Mouse (Mus musculus): ENCODE data around the gene Hoxa6. TPM values are rescaled to one million over a fixed set of nuclear protein-coding genes. Genes with fewer than 3 reads are reported as not detected.

The Hoxa6 gene
- total RNA-seq, 2 experiments from 2014 or later, result 3.0 to 3.5 TPM

- peak in 1 of 2 experiments; percentile 64 for DNase-seq (ENCODE audit: low spot score in 2 of 2)
These were observed 20.2 kb upstream of the Hoxa6 start for GRCm38 (mm10) chr6:52228475-52229465.

- DNase-seq (ENCODE audit: low spot score in 2 of 2), result no peak
These were observed 19.1 kb upstream of the Hoxa6 start for GRCm38 (mm10) chr6:52227470-52228222.

- DNase-seq (ENCODE audit: low spot score in 2 of 2), result no peak
These were observed 18.2 kb upstream of the Hoxa6 start for GRCm38 (mm10) chr6:52226569-52227257.

GRCm38 (mm10) chr6:52225612-52226568 is 17.4 kb upstream of the Hoxa6 start:
- DNase-seq (ENCODE audit: low spot score in 2 of 2), result peak; percentile 79 to 89

- no peak for DNase-seq (ENCODE audit: low spot score in 2 of 2)
These were observed 16.5 kb upstream of the Hoxa6 start for GRCm38 (mm10) chr6:52224895-52225611.

GRCm38 (mm10) chr6:52223939-52224760 is 15.6 kb upstream of the Hoxa6 start:
- DNase-seq (ENCODE audit: low spot score in 2 of 2), result no peak

GRCm38 (mm10) chr6:52222729-52223128 is 14.2 kb upstream of the Hoxa6 start:
- no peak for DNase-seq (ENCODE audit: low spot score in 2 of 2)

- no peak for DNase-seq (ENCODE audit: low spot score in 2 of 2)
These were observed 13.6 kb upstream of the Hoxa6 start for GRCm38 (mm10) chr6:52221993-52222685.

- DNase-seq (ENCODE audit: low spot score in 2 of 2), result peak; percentile 85 to 90
These were observed 12.9 kb upstream of the Hoxa6 start, which contains the start of gene Hoxa7 for GRCm38 (mm10) chr6:52221337-52221992. TSS of gene Hoxa7 (minus strand) at chr6:52221854.

- no peak for DNase-seq (ENCODE audit: low spot score in 2 of 2)
These were observed 12.4 kb upstream of the Hoxa6 start for GRCm38 (mm10) chr6:52220865-52221310.

GRCm38 (mm10) chr6:52220003-52220864 is 11.7 kb upstream of the Hoxa6 start:
- peak in 1 of 2 experiments; percentile 21 for DNase-seq (ENCODE audit: low spot score in 2 of 2)

GRCm38 (mm10) chr6:52219234-52219942 is 10.9 kb upstream of the Hoxa6 start:
- DNase-seq (ENCODE audit: low spot score in 2 of 2), result no peak

GRCm38 (mm10) chr6:52218643-52219215 is 10.2 kb upstream of the Hoxa6 start:
- DNase-seq (ENCODE audit: low spot score in 2 of 2), result no peak

- no peak for DNase-seq (ENCODE audit: low spot score in 2 of 2)
These were observed 9.5 kb upstream of the Hoxa6 start for GRCm38 (mm10) chr6:52217895-52218642.

GRCm38 (mm10) chr6:52217459-52217768 is 8.9 kb upstream of the Hoxa6 start:
- peak; percentile 55 to 79 for DNase-seq (ENCODE audit: low spot score in 2 of 2)
